In the genomic region with DNA sequence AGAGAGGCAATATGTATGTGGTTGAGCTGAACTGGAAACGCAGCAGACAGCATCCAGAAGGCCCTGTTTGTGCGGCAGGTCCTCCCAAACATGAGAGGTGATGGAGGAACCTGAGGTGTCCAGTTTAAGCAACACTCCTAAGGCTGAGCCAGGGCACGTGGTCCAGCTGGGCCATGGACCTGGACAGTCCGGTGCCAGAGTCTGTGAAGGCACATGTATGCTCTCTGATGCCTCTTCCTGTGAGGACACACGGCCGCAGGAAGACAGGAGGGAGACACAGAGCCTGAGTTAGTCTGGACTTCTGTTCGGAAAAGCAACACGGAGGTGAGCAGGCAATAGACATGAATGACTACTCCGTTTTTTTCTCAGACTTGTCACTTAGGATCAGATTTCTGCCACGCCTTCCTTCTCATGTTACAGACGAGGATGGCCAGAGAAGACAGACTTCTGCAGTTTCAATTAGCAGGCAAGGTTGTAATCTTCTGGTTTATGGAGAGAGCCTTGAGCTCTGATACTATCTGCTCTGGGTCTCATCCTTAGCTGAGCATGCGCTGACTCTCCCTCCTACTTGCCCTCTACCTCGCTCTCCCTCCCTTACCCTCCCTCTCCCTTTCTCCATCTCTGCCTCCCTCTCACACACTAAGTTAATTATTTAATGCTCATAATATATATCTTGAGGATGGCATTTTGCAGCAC, we compare ENCODE assay signal across 8 mouse cellular contexts. TPM values are rescaled to one million over a fixed set of nuclear protein-coding genes. Genes with fewer than 3 reads are reported as not detected.
DNase-seq lines count a peak whose midpoint lies in the region; ATAC-seq lines count a peak whose summit lies in the region.
"Had no signal": no experiment of that assay in that cellular context is flagged by ENCODE, and none has a peak within 500 bp of the region (broad histone marks: within the 10 kb centered on the region; RNA-seq: fewer than 3 reads in every experiment).

No protein-coding gene starts in this region.

- intact Hi-C loops in left cerebral cortex, postnatal 4 days (cut with DNase I): loop anchor here (5.0 kb wide), 2 partner anchors 96 to 506 kb away; a partner anchor contains a TSS

- H3K9me3 ChIP-seq in lung, embryonic 15.5 days: no peaks in the 10 kb centered on the region
- H3K9me3 ChIP-seq in embryonic facial prominence, embryonic 13.5 days: no peaks in the 10 kb centered on the region
- H3K9me3 ChIP-seq in intestine, embryonic 14.5 days (ENCODE audit: control insufficient read depth, low read length): no peaks in the 10 kb centered on the region

- DNase-seq in lung, postnatal 14 days: no peak
- peak; percentile 66 for DNase-seq in intestine, embryonic 14.5 days (ENCODE audit: low spot score)
- peak; percentile 4 for DNase-seq in ovary, postnatal 14 days (ENCODE audit: low spot score)
- no peak for DNase-seq in urinary bladder, adult 2 months (ENCODE audit: low spot score)
- DNase-seq in left cerebral cortex, postnatal 4 days: no peak

- 33% methylated on average over 13 of the region's 13 CpGs for WGBS in lung, embryonic 15.5 days
- whole genome bisulfite sequencing in embryonic facial prominence, embryonic 13.5 days: 36% methylated on average over 13 of the region's 13 CpGs
- 27% methylated on average over 13 of the region's 13 CpGs for WGBS in intestine, embryonic 14.5 days

- H3K36me3 ChIP-seq in lung, embryonic 15.5 days: no peaks in the 10 kb centered on the region
- H3K36me3 ChIP-seq in embryonic facial prominence, embryonic 13.5 days: no peaks in the 10 kb centered on the region
- H3K36me3 ChIP-seq in intestine, embryonic 14.5 days (ENCODE audit: control insufficient read depth, insufficient read depth, low read length): no peaks in the 10 kb centered on the region

- peaks cover 8% of the 10 kb centered on the region for H3K4me1 ChIP-seq in lung, embryonic 15.5 days
- peaks cover 8% of the 10 kb centered on the region; the same call in 1 of the 2 replicates for H3K4me1 ChIP-seq in embryonic facial prominence, embryonic 13.5 days
- H3K4me1 ChIP-seq in intestine, embryonic 14.5 days (replicated peaks; ENCODE audit: control insufficient read depth, insufficient read depth, low read length): no peaks in the 10 kb centered on the region; the same call in 1 of the 2 replicates

- H3K27me3 ChIP-seq in lung, embryonic 15.5 days: peaks cover 6% of the 10 kb centered on the region; the same call in 1 of the 2 replicates
- H3K27me3 ChIP-seq in embryonic facial prominence, embryonic 13.5 days: no peaks in the 10 kb centered on the region
- no peaks in the 10 kb centered on the region for H3K27me3 ChIP-seq in intestine, embryonic 14.5 days (replicated peaks; ENCODE audit: control insufficient read depth, insufficient read depth, low read length)

- no peak overlapping the region for H3K27ac ChIP-seq in lung, embryonic 15.5 days
- no peak overlapping the region for H3K27ac ChIP-seq in embryonic facial prominence, embryonic 13.5 days
- H3K27ac ChIP-seq in intestine, embryonic 14.5 days (ENCODE audit: low read depth): no peak overlapping the region

- no peak; the same call in 1 of the 2 replicates for ATAC-seq in lung, embryonic 15.5 days (ENCODE audit: borderline replicate concordance, extremely low read depth, low FRiP score, low TSS enrichment)
- ATAC-seq in embryonic facial prominence, embryonic 13.5 days (ENCODE audit: insufficient number of reproducible peaks, insufficient read depth, low FRiP score, low TSS enrichment, low read depth): no peak
- peak; percentile 81 for ATAC-seq in intestine, embryonic 14.5 days (replicated peaks; ENCODE audit: low FRiP score, low TSS enrichment, low read depth)

- H3K9ac ChIP-seq in lung, embryonic 15.5 days: no peak overlapping the region
- H3K9ac ChIP-seq in embryonic facial prominence, embryonic 13.5 days: no peak overlapping the region
- H3K9ac ChIP-seq in intestine, embryonic 14.5 days (ENCODE audit: low read length): no peak overlapping the region

- H3K4me3 ChIP-seq in lung, embryonic 15.5 days: no peak overlapping the region
- H3K4me3 ChIP-seq in embryonic facial prominence, embryonic 13.5 days: no peak overlapping the region
- H3K4me3 ChIP-seq in intestine, embryonic 14.5 days (ENCODE audit: low read depth, low read length): peak overlapping the region; percentile 10; the same call in 1 of the 2 replicates

- peak overlapping the region; percentile 31 for H3K4me2 ChIP-seq in lung, embryonic 15.5 days
- peak overlapping the region; percentile 46 for H3K4me2 ChIP-seq in embryonic facial prominence, embryonic 13.5 days
- H3K4me2 ChIP-seq in intestine, embryonic 14.5 days (ENCODE audit: low read length): peak overlapping the region; percentile 44

RNA-seq across cellular contexts. Expression of a gene that starts 25.4 kb away (rescaled TPM):
- polyA plus RNA-seq in lung, embryonic 15.5 days (2015; fragmentation: Nextera tagmentation; extraction: Ambion mirVana): 165 and 174 TPM in 2 replicates
- polyA plus RNA-seq in embryonic facial prominence, embryonic 13.5 days (2015; fragmentation: Nextera tagmentation; extraction: Ambion mirVana): 163 and 164 TPM in 2 replicates
- 157 and 166 TPM in 2 replicates for polyA plus RNA-seq in intestine, embryonic 14.5 days (2014; fragmentation: Nextera tagmentation; extraction: Ambion mirVana)
- polyA plus RNA-seq in urinary bladder, adult 2 months (2012; rRNA removed): 93.5 and 98.6 TPM in 2 replicates
- total RNA-seq in left cerebral cortex, postnatal 4 days (2021): 100 to 1,000 TPM; 111 to 117 TPM

RNA-seq across cellular contexts. Expression of a gene that starts 52.2 kb away (rescaled TPM):
- 0.61 and 1.0 TPM in 2 replicates for polyA plus RNA-seq in lung, embryonic 15.5 days (2015; fragmentation: Nextera tagmentation; extraction: Ambion mirVana)
- polyA plus RNA-seq in embryonic facial prominence, embryonic 13.5 days (2015; fragmentation: Nextera tagmentation; extraction: Ambion mirVana): 0.37 and 1.7 TPM in 2 replicates
- polyA plus RNA-seq in intestine, embryonic 14.5 days (2014; fragmentation: Nextera tagmentation; extraction: Ambion mirVana): 4.3 and 8.4 TPM in 2 replicates
- polyA plus RNA-seq in urinary bladder, adult 2 months (2012; rRNA removed): 0.35 and 0.51 TPM in 2 replicates
- not detected for total RNA-seq in left cerebral cortex, postnatal 4 days (2021)
- total RNA-seq: layer of hippocampus, postnatal 14 days had no signal

Comparison
In these comparisons a context has a peak if more than half of its experiments do, and no peak if none do; other contexts are left out.
1. DNase-seq: peak in intestine, embryonic 14.5 days (single experiment) and ovary, postnatal 14 days (single experiment); none in lung, postnatal 14 days (single experiment), urinary bladder, adult 2 months (single experiment) and left cerebral cortex, postnatal 4 days (single experiment).
2. Peak in every context shown above with its lines, with median percentiles within 50 percentile points of each other: H3K4me2 ChIP-seq.